Mouse (Mus musculus) hindlimb bud, embryonic 11.5 days (tissue): ENCODE results near the gene Phf21a.

Source experiments
- DNase-seq: peaks from one replicate; pipeline ENCODE4 v3.0.0-alpha.2; 2012; ENCODE audit warnings: low read depth, low spot score; ENCODE audit errors: extremely low spot score

Gene Phf21a

DNA sequence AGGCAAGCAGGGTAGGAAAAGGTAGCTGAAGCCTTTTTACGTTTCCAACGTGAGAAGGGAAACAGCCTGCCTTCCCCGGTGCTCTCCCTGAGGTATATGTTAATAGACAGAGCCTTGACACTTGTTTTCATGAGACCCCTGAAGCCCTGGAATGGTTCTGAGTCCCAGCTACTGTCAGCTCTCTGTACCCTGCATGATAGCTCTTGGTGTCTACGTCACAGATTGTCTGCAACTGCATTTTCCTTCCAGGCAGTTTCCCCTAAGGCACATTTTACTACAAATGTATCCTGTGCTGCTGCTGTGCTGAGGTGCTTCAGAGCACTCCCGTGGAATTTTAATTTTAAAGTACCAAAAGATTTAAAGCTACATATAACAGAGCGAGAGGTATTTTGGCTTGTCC, 186.5 kb downstream of the Phf21a start:
- no peak for DNase-seq

DNA sequence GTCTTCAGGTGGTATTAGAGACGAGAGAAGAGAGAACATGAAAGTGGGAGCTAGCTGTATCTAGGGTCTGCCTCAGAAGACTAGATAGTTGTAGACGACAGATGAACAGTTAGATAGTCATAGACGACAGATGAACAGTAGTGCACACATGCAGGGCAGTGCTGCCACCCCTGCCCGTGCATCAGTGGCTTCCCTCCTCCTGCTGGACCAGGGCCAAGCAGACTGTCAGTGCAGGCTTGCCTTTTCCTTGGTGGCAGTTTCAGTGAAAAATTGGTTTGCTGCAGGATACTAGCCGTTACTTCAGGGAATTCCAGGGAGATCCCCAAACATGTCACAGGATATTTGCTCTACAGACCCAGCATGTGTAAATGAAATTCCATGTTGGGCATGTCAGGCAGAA, 192.7 kb downstream of the Phf21a start:
- no peak for DNase-seq

DNA sequence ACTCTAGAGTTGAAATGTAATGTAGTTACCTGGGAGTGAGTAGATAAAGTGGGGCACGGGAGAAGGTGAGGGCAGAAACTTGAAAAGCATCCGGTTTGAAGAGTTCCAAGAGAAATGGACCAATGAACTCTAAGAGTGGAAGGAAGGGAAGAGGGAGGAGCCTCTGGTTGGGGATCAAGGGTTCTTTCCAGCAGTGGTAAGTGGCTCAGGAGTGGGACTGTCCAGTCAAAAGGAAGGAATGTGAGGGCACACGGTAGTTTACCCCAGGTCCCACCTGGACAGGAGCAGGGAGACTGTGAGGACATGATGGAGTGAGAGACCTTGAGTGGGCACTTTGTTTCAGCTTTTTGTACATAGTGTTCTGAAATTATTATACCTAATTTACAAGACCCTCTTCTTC, 196.4 kb downstream of the Phf21a start:
- DNase-seq, result no peak

DNA sequence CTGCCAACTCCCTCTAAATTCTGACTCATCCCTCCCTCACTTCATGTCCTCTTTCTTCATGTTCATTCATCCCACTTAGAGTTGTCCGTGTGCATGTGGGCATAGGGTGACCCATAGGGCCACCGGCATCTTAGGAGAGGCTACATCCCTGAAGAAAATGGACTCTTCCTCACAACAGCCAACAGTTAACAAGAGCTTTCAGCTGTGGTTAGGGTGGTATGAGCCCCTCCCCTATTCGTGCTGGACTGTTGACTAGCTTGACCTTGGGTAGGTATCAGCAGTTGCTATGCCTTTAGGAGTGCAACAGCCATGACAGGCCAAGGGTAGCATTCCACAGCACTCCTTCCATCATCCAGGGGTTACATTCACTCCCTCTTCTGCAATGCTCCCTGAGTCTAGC, 198.6 kb downstream of the Phf21a start:
- DNase-seq, result no peak

DNA sequence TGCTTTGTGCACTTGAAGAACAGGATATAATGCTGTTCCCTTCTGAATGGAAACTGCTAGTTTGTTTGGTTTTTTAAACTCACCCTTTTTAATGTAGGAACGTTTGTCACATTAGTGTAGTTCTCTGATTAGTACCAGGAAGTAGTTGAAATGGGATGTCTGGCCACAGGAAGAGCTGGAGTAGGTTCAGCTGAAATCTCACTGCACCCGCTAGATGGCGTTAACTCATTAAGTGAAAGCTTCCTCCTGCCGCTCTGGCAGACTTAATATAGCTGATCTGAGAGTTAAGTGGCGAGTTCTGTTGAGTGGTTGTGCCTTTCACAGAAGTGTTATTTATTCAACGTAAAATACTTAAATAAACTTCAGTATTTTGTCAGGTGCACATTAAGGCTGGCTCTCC, 203.5 kb downstream of the Phf21a start:
- DNase-seq, result peak; percentile 56

DNA sequence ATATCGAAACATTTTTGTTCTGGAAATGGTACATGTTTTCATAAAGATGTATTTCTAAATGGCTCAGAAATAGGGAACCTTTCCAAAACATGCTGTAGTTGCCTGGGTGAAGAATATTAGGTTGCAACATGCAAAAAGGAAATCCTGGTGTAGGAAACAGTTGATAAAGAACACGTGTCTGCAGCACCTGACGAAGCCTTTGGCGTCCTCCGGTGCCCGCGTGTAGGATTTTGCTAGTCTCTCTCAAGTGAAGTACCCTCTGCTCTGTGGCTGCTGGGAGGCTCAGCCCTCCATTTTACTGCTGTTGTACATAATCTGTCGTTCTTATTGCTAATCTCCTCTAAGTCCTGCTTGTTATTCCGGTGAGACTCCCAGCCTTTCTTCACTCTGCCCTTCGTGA, 207.0 kb downstream of the Phf21a start:
- no peak for DNase-seq

DNA sequence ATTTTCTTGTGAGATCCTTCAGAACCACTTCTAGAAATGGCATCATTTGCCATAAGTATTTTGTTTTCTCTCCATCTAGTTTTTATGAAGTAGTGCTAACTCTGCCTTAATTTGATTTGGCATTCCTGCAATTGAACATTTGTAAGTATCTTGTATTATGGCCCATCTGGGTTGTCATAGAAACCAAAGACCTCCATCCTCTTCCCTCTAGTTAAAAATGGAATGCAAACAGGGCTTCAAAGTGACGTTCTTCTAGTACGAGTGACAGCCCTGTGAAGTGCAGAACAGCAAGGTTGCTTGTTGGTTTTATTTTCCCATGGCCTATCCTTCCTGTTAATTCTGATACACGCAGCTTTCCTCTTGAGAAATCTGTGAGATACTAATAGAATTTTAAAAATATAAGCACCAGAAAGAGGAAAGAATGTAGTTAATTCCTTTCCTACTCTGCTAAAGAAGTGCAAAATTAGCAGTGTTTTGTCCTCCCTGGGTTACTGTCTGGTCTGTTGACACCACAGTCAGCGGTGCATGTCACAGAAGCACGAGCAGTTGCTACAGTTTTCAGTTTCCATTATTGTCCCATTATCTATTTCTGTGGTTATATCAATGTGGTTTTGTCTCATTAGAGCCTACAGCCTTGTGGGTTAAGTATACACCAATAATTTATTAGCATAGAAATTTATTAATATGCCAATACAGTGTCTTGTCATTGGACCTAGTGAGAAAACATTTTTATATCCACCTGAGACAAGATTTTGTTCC, 209.1 kb downstream of the Phf21a start:
- no peak for DNase-seq

DNA sequence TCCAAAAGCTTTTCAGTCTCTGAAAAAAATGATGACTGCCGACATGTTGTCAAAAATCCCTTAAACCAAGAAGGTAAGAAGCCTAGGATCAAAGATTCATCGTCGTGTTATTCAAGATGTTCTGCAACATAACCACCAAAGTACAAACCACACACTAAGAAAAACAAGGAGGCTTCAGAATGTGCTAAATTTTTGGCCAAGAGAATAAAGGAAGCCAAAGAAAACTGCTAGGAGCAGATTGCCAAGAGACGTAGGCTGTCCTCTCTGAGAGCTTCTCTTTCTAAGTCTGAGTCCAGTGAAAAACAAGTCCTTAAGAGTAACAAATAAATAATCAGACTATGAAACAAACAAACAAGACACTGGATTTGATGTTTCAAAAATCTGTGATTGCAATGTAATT, 219.6 kb downstream of the Phf21a start:
- no peak for DNase-seq

DNA sequence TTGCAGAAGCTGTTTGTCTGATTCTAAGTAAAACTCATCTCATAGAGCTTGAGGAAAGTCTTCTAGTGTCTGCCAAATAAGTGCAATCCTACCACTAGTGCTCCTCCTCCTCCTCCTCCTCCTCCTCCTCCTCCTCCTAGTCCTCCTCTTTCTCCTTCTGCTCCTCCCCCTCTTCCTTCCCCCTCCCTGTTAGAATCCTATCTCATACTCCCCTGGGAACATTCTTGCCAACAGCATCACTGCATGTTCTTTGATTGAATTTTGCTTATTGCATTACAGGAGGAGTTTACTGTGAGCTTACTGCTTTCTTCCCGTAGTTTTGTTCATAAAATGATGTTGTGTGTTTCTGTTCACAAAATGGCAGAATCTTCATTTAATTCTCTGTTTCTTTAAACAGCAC, 221.1 kb downstream of the Phf21a start:
- DNase-seq, result no peak

DNA sequence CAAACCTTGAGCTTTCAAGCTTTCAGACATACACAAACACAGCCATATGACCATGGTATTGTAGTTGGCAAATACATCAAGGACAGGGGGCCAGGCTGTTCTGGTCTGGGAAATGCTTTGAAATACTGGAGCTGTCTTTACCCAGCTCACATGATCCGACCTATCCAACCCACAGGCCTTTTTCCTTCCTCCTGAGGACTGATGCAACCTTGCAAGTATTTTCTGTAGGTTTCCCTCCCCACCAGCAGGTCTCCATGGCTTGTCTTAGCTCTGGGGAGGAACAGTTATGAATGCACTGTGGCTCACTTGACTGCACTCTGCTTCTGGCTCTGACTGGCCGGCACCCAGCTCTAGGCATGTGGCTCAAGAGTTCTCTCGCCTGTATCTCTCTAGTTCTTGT, 223.7 kb downstream of the Phf21a start:
- no peak for DNase-seq

DNA sequence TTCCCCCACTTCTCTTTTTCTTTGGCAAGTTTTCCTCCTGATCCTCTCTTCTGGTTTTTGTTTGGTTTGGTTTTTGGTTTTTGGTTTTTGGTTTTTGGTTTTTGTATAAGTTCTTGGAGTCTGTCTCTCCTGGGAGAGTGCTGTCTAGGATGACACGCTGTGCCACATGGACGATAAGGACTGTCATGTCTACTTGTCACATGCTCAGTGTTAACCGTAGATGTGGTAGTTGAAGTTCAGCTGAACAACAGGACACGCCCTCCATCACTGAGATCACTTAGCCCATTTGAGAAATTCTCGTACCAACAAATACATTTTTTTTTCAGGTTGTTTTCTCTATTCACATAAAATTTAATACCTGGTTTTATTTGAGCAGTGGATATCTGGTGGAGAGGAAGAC, 224.3 kb downstream of the Phf21a start:
- DNase-seq, result no peak

DNA sequence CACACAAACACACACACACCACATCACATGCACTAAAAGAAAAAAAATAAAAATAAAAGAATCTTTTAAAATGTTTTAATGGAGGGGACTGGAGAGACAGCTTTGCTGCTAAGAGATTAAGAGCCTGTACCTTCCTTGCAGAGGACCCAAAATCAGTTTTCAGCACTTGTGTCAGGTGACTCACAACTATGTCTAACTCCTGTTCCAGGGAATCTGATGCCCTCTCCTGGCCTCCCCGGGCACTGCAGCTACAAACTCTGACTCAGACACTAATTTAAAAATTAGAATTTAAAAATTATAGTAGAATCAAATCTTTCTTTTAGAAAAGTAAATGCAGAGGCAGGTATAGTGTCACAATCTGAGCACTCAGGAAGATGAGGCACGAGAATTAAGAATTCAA, 229.8 kb downstream of the Phf21a start:
- DNase-seq, result no peak

DNA sequence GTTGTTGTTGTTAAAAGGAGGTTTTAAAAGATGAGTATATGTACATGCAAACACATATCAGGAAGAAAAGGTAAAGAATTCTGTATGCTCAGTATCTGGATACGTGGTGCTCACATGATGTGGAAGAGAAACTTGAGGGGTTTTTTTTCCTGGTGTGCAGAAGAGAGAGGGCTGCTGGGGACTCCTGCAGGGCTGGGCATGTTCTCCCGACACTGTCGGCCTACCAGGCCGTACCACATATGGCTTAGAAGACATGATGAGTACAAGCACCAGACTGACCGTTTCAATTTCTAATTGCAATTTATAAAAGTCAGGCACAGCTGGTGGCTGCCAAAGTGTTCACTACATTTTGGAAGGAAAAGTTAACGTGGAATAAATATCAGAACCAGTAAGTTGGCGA, 232.8 kb downstream of the Phf21a start:
- DNase-seq, result no peak

DNA sequence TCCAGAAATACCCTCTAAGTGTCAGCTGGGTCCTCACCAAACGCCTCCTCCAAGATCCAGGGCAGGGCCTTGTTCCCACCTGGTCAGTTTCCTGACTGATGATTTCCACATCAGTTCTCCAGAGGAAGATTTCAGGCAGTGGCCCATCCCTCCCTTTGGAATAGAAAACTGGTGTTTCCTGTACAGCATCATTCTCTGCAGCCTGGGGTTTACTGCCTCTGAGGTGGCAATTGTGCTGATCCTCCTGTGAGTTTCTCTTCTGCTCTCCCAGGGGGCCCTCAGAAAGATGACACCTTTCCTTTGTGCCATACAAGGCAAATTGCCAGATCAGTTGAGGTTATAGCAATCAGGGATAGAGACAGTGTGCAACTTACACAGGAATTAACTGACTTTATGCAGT, 233.3 kb downstream of the Phf21a start:
- no peak for DNase-seq

DNA sequence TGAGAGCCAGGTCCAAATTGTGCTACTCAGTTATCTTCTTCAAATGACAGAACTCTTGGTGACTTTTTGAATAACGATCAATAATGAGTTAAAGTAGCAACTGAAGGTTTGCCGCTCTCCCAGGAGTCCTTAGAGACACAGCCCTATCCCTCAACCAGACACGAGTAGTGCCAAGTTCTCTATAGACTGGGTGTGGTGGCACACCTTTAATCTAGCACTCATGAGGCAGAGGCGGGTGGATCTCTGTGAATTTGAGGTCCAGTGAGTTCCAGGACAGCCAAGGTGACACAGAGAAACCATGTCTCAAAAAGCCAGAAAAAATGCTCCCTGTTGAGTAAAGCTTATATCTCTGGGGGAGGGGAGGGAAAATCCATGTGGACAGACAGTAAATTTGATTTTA, 234.7 kb downstream of the Phf21a start:
- DNase-seq, result no peak

DNA sequence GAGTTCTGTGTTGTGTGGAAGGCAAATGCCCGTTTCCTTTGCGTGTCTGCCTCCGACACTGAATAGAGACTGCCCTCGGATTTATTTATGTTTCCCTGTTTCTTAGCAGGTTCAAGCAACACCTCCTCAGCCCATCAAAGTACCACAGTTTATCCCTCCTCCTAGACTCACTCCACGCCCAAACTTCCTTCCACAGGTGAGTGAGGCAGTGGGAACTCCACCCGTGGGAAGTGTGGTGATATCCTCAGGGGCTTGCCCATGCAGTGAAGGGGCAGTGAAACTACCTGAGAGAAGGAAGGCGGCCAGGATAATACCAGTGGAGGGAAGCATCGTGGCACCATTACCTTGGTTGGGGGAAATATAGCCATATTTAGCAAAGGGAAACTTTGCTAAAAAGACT, 235.3 kb downstream of the Phf21a start:
- DNase-seq, result no peak

DNA sequence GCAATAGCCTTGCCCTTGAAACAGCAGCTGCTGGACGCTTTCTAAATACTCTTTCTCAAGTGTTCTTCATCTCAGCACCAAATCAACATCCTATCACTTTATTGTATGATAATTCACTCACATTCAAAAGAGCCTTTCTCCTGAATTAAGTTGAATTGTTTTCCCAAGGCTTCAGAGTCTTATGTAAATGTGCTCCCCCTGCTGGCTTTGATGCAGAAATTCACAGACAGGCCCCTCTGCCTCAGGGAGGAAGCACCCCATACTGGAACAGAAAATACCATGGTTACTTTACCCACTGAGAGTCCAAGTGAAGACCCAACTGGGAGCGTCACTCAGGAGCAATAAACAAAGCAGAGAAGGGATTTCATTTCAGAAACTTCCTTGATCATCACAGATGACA, 237.9 kb downstream of the Phf21a start:
- DNase-seq, result no peak

DNA sequence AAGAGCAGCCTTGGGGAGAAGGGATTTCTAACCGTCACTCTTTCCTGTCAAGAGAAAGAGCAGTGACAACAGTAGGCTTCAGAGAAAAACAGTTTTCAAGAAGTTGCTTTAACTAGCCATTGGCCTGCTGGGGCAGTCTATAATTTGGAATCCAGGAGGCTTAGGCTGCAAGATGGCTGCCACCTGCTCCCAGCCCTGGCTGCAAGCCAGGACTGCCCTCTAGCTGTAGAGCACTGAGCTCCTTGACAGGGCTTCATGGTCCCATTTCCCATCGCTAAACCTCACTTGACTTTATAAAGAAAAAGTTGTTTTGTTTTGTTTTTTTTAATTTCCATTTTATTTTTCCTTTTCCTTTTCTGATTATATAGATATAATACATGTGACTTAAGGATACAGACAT, 238.5 kb downstream of the Phf21a start:
- no peak for DNase-seq

DNA sequence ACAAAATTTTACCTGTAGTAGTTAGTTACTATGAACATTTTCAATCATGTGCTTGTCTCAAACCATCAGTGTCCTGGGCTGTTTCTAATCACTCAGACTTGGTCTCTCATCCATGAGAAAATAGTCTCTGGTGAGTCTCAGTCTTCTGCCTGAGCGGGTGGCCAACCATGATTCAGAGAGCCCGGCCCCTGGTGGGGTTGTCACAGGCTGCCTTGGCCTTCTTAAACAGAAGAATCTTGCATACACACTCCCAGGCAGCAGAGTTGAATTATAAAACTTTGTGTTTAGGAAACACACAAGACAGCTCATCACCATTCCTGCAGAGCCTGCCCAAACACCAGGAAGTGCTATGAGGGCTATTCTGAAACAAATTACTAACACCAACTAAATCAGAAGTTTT, 239.0 kb downstream of the Phf21a start:
- DNase-seq, result no peak

DNA sequence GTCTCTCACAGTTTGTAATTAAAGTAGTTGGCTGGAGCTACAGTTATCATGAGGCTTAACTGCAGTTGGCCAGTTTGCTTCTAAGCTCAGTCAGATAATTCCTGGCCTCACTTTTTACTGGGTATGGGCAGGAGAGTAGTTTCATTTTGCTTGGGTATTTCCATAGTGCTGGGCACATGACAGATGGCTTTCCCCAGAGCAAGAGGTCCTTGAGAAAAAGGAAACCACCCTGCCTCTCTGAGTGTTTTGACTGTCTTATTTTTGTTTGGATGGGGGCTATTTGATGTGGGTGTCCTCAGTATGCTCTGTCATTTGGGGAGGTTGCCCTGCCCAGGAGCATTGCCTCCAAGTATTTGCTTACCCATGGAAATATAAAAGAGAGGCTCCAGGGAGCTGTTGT, 249.5 kb downstream of the Phf21a start:
- DNase-seq, result no peak

DNA sequence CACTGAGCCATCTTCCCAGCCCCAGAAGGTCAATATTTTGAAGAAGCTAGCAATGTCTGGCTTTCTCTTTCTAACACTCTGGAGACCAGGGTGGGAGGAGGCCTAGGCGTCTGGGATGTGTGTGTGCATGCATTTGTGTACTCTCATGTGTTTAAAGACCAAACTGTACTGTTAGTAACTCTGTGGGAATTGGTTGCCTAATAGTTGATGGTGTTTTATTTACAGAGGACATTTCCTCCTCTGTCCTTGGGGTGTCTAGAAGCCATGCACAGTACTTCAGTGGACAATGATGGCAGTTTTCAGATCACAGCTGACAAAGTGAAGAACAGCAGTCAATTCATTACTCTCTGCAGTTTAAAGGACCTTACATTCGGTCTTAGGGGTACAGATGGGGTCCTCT, 254.3 kb downstream of the Phf21a start:
- no peak for DNase-seq

DNA sequence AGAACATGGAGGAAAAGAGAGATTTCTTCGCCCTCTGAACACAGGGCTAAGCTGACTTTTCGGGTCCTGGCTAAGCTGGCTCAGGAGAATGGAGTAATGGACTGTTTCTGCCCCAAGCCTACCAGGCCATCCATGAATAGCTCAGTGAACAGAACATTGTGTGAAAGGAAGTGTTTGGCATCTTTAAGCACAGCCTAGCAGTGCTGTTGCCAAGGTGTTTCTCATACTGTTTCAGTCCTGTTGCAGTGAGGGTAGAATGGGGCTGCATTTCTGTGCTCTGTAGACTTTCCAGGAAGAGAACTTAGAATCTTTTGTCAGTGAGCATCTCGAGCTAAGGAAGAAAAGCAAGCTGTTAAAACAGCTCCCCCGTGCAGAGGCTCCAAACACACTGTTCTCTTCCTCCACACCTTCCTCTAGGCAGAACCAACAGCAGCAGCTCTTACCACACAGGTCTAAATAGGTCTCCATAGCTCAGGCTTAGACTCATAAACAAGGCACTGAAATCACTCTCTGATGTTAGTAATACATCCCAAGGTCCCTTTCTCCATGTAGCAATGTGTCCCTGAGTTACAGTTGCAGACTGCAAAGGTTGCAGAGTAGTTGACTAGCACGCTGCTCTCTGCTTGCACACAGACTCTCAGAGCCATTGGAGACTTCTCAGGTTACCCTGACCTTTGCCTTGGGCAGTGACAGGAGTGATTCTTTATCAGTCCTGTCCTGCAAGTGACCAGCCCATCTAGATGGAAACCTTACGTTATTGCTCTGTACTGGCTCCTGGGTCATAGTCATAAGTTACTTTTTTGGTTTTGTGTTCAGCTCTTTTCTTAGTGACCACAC, 256.9 kb downstream of the Phf21a start:
- DNase-seq, result no peak

DNA sequence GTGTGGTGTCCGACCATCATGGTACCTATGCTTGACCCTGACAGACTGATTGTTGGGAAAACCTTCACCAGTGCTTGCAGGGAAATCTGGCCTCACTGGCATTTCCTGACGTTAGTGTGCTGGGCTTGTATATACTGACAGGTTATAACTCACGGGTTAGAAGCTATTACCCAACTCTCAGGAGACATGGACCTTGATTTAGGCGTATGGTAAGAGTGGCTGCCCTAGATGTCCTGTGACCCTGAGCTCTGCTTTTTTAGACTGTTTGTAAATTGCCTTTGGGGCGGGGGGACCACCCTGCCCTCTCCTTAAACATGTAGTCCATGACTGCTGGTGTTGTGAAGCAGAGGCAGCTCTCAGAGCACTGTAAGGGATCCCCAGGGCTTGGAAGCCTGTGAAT, 257.8 kb downstream of the Phf21a start:
- DNase-seq, result no peak
